Mouse (Mus musculus): Measurements from ENCODE around the gene Get4. TPM values are rescaled to one million over a fixed set of nuclear protein-coding genes. Genes with fewer than 3 reads are reported as not detected.

Get4 gene
- polyA plus RNA-seq, 1 experiment from 2014 or later, result 136 TPM

- H3K4me2 ChIP-seq (ENCODE audit: low read depth, low read length), result no peak overlapping the region
- DNase-seq (ENCODE audit: low spot score) (no peak), ATAC-seq (ENCODE audit: low read depth) (no peak)
- H3K36me3 ChIP-seq (ENCODE audit: control insufficient read depth, insufficient read depth, low read length), result no peaks in the 10 kb centered on the region
- H3K4me1 ChIP-seq (ENCODE audit: control insufficient read depth, insufficient read depth, low read length), result no peaks in the 10 kb centered on the region
- H3K9ac ChIP-seq (ENCODE audit: low read depth, low read length), result no peak overlapping the region
- no peak overlapping the region for H3K4me3 ChIP-seq (ENCODE audit: low read depth, low read length)
- 77% methylated on average over 9 of the region's 9 CpGs for WGBS
- no peaks in the 10 kb centered on the region for H3K9me3 ChIP-seq (ENCODE audit: control insufficient read depth, low read length)
- H3K27me3 ChIP-seq (replicated peaks; ENCODE audit: control insufficient read depth, insufficient read depth, low read length), result no peaks in the 10 kb centered on the region
- H3K27ac ChIP-seq (replicated peaks; ENCODE audit: low read depth, low read length), result no peak overlapping the region
Measured at GRCm38 (mm10) chr5:139313536-139313935, 61.4 kb downstream of the Get4 start.

- H3K9me3 ChIP-seq (ENCODE audit: control insufficient read depth, low read length), result no peaks in the 10 kb centered on the region
- H3K9ac ChIP-seq (ENCODE audit: low read depth, low read length), result no peak overlapping the region
- WGBS, result 81% methylated on average over 12 of the region's 12 CpGs
- H3K4me3 ChIP-seq (ENCODE audit: low read depth, low read length), result no peak overlapping the region
- no peak for ATAC-seq (ENCODE audit: low read depth)
- no peak overlapping the region for H3K4me2 ChIP-seq (ENCODE audit: low read depth, low read length)
- no peak for DNase-seq (ENCODE audit: low spot score)
- H3K27ac ChIP-seq (replicated peaks; ENCODE audit: low read depth, low read length), result no peak overlapping the region
- H3K27me3 ChIP-seq (replicated peaks; ENCODE audit: control insufficient read depth, insufficient read depth, low read length), result no peaks in the 10 kb centered on the region
- H3K4me1 ChIP-seq (ENCODE audit: control insufficient read depth, insufficient read depth, low read length), result no peaks in the 10 kb centered on the region
- H3K36me3 ChIP-seq (ENCODE audit: control insufficient read depth, insufficient read depth, low read length), result no peaks in the 10 kb centered on the region
Measured at GRCm38 (mm10) chr5:139314941-139315642, 63.0 kb downstream of the Get4 start.

GRCm38 (mm10) chr5:139316982-139317675 is 65.0 kb downstream of the Get4 start:
- WGBS, result 67% methylated on average over 6 of the region's 6 CpGs
- Histone ChIP-seq H3K4me1 (ENCODE audit: control insufficient read depth, insufficient read depth, low read length) (no peaks in the 10 kb centered on the region), H3K9me3 (ENCODE audit: control insufficient read depth, low read length) (no peaks in the 10 kb centered on the region), H3K4me3 (ENCODE audit: low read depth, low read length) (no peak overlapping the region), H3K36me3 (ENCODE audit: control insufficient read depth, insufficient read depth, low read length) (no peaks in the 10 kb centered on the region), H3K27me3 (replicated peaks; ENCODE audit: control insufficient read depth, insufficient read depth, low read length) (no peaks in the 10 kb centered on the region), H3K27ac (replicated peaks; ENCODE audit: low read depth, low read length) (no peak overlapping the region), H3K4me2 (ENCODE audit: low read depth, low read length) (no peak overlapping the region), H3K9ac (ENCODE audit: low read depth, low read length) (no peak overlapping the region)
- ATAC-seq (ENCODE audit: low read depth) (no peak), DNase-seq (ENCODE audit: low spot score) (no peak)

GRCm38 (mm10) chr5:139317751-139318504 is 65.8 kb downstream of the Get4 start:
- Histone ChIP-seq H3K9ac (ENCODE audit: low read depth, low read length) (no peak overlapping the region), H3K27me3 (replicated peaks; ENCODE audit: control insufficient read depth, insufficient read depth, low read length) (no peaks in the 10 kb centered on the region), H3K27ac (replicated peaks; ENCODE audit: low read depth, low read length) (no peak overlapping the region), H3K4me3 (ENCODE audit: low read depth, low read length) (no peak overlapping the region), H3K36me3 (ENCODE audit: control insufficient read depth, insufficient read depth, low read length) (no peaks in the 10 kb centered on the region), H3K4me2 (ENCODE audit: low read depth, low read length) (no peak overlapping the region), H3K9me3 (ENCODE audit: control insufficient read depth, low read length) (no peaks in the 10 kb centered on the region), H3K4me1 (ENCODE audit: control insufficient read depth, insufficient read depth, low read length) (no peaks in the 10 kb centered on the region)
- DNase-seq (ENCODE audit: low spot score) (no peak), ATAC-seq (ENCODE audit: low read depth) (no peak)
- 65% methylated on average over 21 of the region's 21 CpGs for WGBS

Other genes with a start within 250 kb of the Get4 start
- gene Prkar1b, start 102.3 kb upstream of the Get4 start, polyA plus RNA-seq (2014; fragmentation: Nextera tagmentation; extraction: Ambion mirVana), result 22.8 and 26.1 TPM in 2 replicates
- gene Dnaaf5, start 102.1 kb upstream of the Get4 start, polyA plus RNA-seq (2014; fragmentation: Nextera tagmentation; extraction: Ambion mirVana), result 5.2 and 5.8 TPM in 2 replicates
- gene Sun1, start 51.7 kb upstream of the Get4 start, polyA plus RNA-seq (2014; fragmentation: Nextera tagmentation; extraction: Ambion mirVana), result 56.3 and 59.5 TPM in 2 replicates
- gene Adap1, start 73.3 kb downstream of the Get4 start, polyA plus RNA-seq (2014; fragmentation: Nextera tagmentation; extraction: Ambion mirVana), result 5.1 and 5.7 TPM in 2 replicates
- gene Cox19, start 99.1 kb downstream of the Get4 start, polyA plus RNA-seq (2014; fragmentation: Nextera tagmentation; extraction: Ambion mirVana), result 106 and 107 TPM in 2 replicates
- 11.5 and 11.8 TPM in 2 replicates for gene Cyp2w1, start 100.3 kb downstream of the Get4 start, polyA plus RNA-seq (2014; fragmentation: Nextera tagmentation; extraction: Ambion mirVana)
- gene Gpr146, start 125.4 kb downstream of the Get4 start, polyA plus RNA-seq (2014; fragmentation: Nextera tagmentation; extraction: Ambion mirVana), result 2.0 and 2.8 TPM in 2 replicates
- 5.2 and 5.5 TPM in 2 replicates for gene C130050O18Rik, start 153.0 kb downstream of the Get4 start, polyA plus RNA-seq (2014; fragmentation: Nextera tagmentation; extraction: Ambion mirVana)
- 5.1 and 6.7 TPM in 2 replicates for gene Gper1, start 170.8 kb downstream of the Get4 start, polyA plus RNA-seq (2014; fragmentation: Nextera tagmentation; extraction: Ambion mirVana)
- 24.7 and 30.9 TPM in 2 replicates for gene 3110082I17Rik, start 208.2 kb downstream of the Get4 start, polyA plus RNA-seq (2014; fragmentation: Nextera tagmentation; extraction: Ambion mirVana)
- 5.4 and 10.8 TPM in 2 replicates for gene Zfand2a, start 232.2 kb downstream of the Get4 start, polyA plus RNA-seq (2014; fragmentation: Nextera tagmentation; extraction: Ambion mirVana)